Mouse (Mus musculus) bone marrow macrophage, adult 2 months (primary cell): ENCODE results near the gene Ehbp1l1. TPM values are rescaled to one million over a fixed set of nuclear protein-coding genes. Genes with fewer than 3 reads are reported as not detected.

ENCODE experiments used
- H3K27ac ChIP-seq: 2 replicates; pipeline ENCODE4 v1.5.1; 2012; ENCODE audit warnings: low read depth, low read length; ENCODE audit not compliant: insufficient read depth
- H3K4me1 ChIP-seq: 2 replicates; pipeline ENCODE4 v1.6.1; 2012; ENCODE audit warnings: low read length; ENCODE audit not compliant: control insufficient read depth, insufficient read depth
- H3K4me3 ChIP-seq: 2 replicates; pipeline ENCODE4 v1.5.1; 2012; ENCODE audit warnings: mild to moderate bottlenecking, low read length, moderate library complexity; ENCODE audit not compliant: insufficient read depth
- CTCF ChIP-seq: IDR thresholded peaks from 2 replicates; pipeline ENCODE4 v1.5.1; 2012; ENCODE audit warnings: low read depth, mild to moderate bottlenecking, low read length, moderate library complexity
- POLR2A ChIP-seq: IDR thresholded peaks from 2 replicates; pipeline ENCODE4 v1.6.1; 2012; ENCODE audit warnings: mild to moderate bottlenecking, low read depth, low read length, borderline replicate concordance
- polyA plus RNA-seq: library from polyadenylated mRNA; stranded (reverse); fragments of >200 nt; gene quantifications from 2 replicates; pipeline ENCODE4 v1.2.4, GENCODE M21; 2012; ENCODE audit not compliant: missing spikeins, insufficient read depth, insufficient read length

Ehbp1l1 gene
- polyA plus RNA-seq, 1 experiment = 123 TPM

- H3K4me1 ChIP-seq = peaks cover 7% of the 10 kb centered on the region; the same call in 1 of the 2 replicates
- no peak overlapping the region for H3K27ac ChIP-seq
- no peak overlapping the region for H3K4me3 ChIP-seq
- TF ChIP-seq POLR2A (no peak), CTCF (no peak)
Measured at GRCm38 (mm10) chr19:5734325-5734724, 8.2 kb upstream of the Ehbp1l1 start.

GRCm38 (mm10) chr19:5731264-5731978 is 5.3 kb upstream of the Ehbp1l1 start:
- H3K4me1 ChIP-seq = peaks cover 14% of the 10 kb centered on the region; the same call in 1 of the 2 replicates
- no peak overlapping the region for H3K27ac ChIP-seq
- TF ChIP-seq POLR2A (no peak), CTCF (no peak)
- H3K4me3 ChIP-seq = peak overlapping the region; percentile 92

GRCm38 (mm10) chr19:5730314-5731186 is 4.4 kb upstream of the Ehbp1l1 start:
- H3K4me3 ChIP-seq = peak overlapping the region; percentile 92
- H3K4me1 ChIP-seq = peaks cover 14% of the 10 kb centered on the region; the same call in 1 of the 2 replicates
- TF ChIP-seq CTCF = no peak

GRCm38 (mm10) chr19:5729444-5729815 is 3.3 kb upstream of the Ehbp1l1 start, which contains the start of gene Fam89b:
Fam89b (minus strand) TSS chr19:5729653.
- peak within 1 kb of the TSS; percentile 96 for H3K4me3 ChIP-seq
- peaks cover 14% of the 10 kb centered on the region; the same call in 1 of the 2 replicates for H3K4me1 ChIP-seq
- H3K27ac ChIP-seq = peak within 1 kb of the TSS; percentile 87
- peak; percentile 93 for TF ChIP-seq POLR2A
- TF ChIP-seq CTCF = no peak

More at GRCm38 (mm10) chr19:5730314-5731186, 4.4 kb upstream of the Ehbp1l1 start:
- no peak overlapping the region for H3K27ac ChIP-seq

- Histone ChIP-seq H3K27ac (peak overlapping the region; percentile 87), H3K4me1 (peaks cover 17% of the 10 kb centered on the region; the same call in 1 of the 2 replicates), H3K4me3 (peak overlapping the region; percentile 96)
- no peak for TF ChIP-seq POLR2A
Measured at GRCm38 (mm10) chr19:5728631-5729443, 2.7 kb upstream of the Ehbp1l1 start.

- Histone ChIP-seq H3K27ac (peak overlapping the region; percentile 87), H3K4me3 (peak overlapping the region; percentile 96), H3K4me1 (peaks cover 24% of the 10 kb centered on the region)
- no peak for TF ChIP-seq POLR2A
- TF ChIP-seq CTCF = peak; percentile 79
Measured at GRCm38 (mm10) chr19:5727701-5728100, 1.6 kb upstream of the Ehbp1l1 start.

GRCm38 (mm10) chr19:5726961-5727578 is 953 bp upstream of the Ehbp1l1 start:
- Histone ChIP-seq H3K27ac (peak overlapping the region; percentile 87), H3K4me1 (peaks cover 30% of the 10 kb centered on the region)
- TF ChIP-seq CTCF (no peak), POLR2A (no peak)

GRCm38 (mm10) chr19:5725029-5725707 is 949 bp downstream of the Ehbp1l1 start:
- peaks cover 27% of the 10 kb centered on the region for H3K4me1 ChIP-seq

More at GRCm38 (mm10) chr19:5726961-5727578, 953 bp upstream of the Ehbp1l1 start:
- H3K4me3 ChIP-seq = peak overlapping the region; percentile 86

More at GRCm38 (mm10) chr19:5725029-5725707, 949 bp downstream of the Ehbp1l1 start:
- Histone ChIP-seq H3K4me3 (peak overlapping the region; percentile 86), H3K27ac (peak overlapping the region; percentile 97)
- no peak for TF ChIP-seq CTCF
- TF ChIP-seq POLR2A = no peak
